Mouse (Mus musculus) stomach, embryonic 14.5 days (tissue): Measurements from ENCODE around the gene Gpsm2. TPM values are rescaled to one million over a fixed set of nuclear protein-coding genes. Genes with fewer than 3 reads are reported as not detected.
A peak's percentile ranks its signal among the peaks of the same experiment; 100 is the strongest.

Experiments
- ATAC-seq: fragments of 200-750 bp; cut with Nextera tagmentation; 2 replicates; pipeline ENCODE4 v1.8.0; 2017; ENCODE audit warnings: low read depth, moderate TSS enrichment; ENCODE audit not compliant: insufficient number of reproducible peaks, insufficient read depth, low FRiP score
- H3K27ac ChIP-seq: fragments of 300-500 bp; sonication (generic); 2 replicates; pipeline ENCODE4 v1.5.1; 2014; ENCODE audit warnings: mild to moderate bottlenecking, low read length, moderate library complexity, mixed read lengths
- H3K27me3 ChIP-seq: fragments of 300-500 bp; sonication (generic); 2 replicates; pipeline ENCODE4 v1.6.1; 2014; ENCODE audit warnings: low read length, control low read depth, mixed read lengths; ENCODE audit not compliant: control insufficient read depth, insufficient read depth
- H3K36me3 ChIP-seq: fragments of 300-500 bp; sonication (generic); 2 replicates; pipeline ENCODE4 v1.6.1; 2014; ENCODE audit warnings: mild to moderate bottlenecking, control low read depth, low read length, moderate library complexity, mixed read lengths; ENCODE audit not compliant: control insufficient read depth, insufficient read depth
- H3K4me1 ChIP-seq: fragments of 300-500 bp; sonication (generic); 2 replicates; pipeline ENCODE4 v1.6.1; 2014; ENCODE audit warnings: low read length, control low read depth, mixed read lengths; ENCODE audit not compliant: control insufficient read depth, insufficient read depth
- H3K4me2 ChIP-seq: fragments of 300-500 bp; sonication (generic); replicated peaks from 2 replicates; pipeline ENCODE4 v1.6.1; 2014; ENCODE audit warnings: low read depth, low read length, control low read depth
- H3K4me3 ChIP-seq: fragments of 300-500 bp; sonication (generic); 2 replicates; pipeline ENCODE4 v1.5.1; 2014; ENCODE audit warnings: low read depth, low read length, control low read depth
- H3K9ac ChIP-seq: fragments of 300-500 bp; sonication (generic); replicated peaks from 2 replicates; pipeline ENCODE4 v1.6.1; 2014; ENCODE audit warnings: low read depth, mild to moderate bottlenecking, control low read depth, low read length, moderate library complexity, mixed read lengths
- H3K9me3 ChIP-seq: fragments of 300-500 bp; sonication (generic); 2 replicates; pipeline ENCODE4 v1.6.1; 2016; ENCODE audit warnings: low read depth, low read length, control low read depth; ENCODE audit not compliant: control insufficient read depth
- WGBS: fragments of 180-500 bp; shearing (Covaris S2); extraction: QIAGEN DNeasy Blood & Tissue Kit; methylation state at CpG from one replicate; pipeline ENCODE4 v1.1.7; 2014; 5-methylcytosine and 5-hydroxymethylcytosine counted together
- polyA plus RNA-seq: library from polyadenylated mRNA; unstranded; fragments of >200 nt; fragmentation: Nextera tagmentation; extraction: Ambion mirVana; gene quantifications from 2 replicates; pipeline ENCODE4 v1.2.1, GENCODE M21; 2014

Gpsm2 gene
- polyA plus RNA-seq, 1 experiment from 2014 or later: 58.5 TPM

DNA sequence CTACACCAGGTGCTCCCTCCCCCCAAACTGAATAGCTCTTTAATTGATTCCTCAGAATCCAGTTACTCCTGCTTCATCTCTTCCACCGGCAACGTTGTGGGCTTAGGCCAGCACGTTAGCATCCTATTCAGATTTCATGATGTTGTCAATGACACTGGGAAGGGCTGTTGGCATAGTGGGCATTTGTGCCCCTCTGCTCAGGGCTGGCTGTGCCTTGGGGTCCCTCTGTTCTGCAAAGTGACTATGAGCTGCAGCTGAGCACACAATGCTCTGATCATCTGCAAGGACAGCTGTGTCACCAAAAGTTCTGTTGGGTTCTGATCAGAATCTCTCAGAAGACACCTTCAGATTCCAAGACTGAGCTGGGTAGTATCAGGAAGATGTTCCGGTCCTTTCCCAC lies 22.0 kb upstream of the Gpsm2 start:
- Histone ChIP-seq H3K27ac (no peak overlapping the region), H3K4me3 (no peak overlapping the region), H3K9me3 (no peaks in the 10 kb centered on the region), H3K4me2 (no peak overlapping the region), H3K9ac (no peak overlapping the region), H3K4me1 (no peaks in the 10 kb centered on the region), H3K27me3 (no peaks in the 10 kb centered on the region), H3K36me3 (no peaks in the 10 kb centered on the region)
- no peak for ATAC-seq
- WGBS: 79% methylated on average over 4 of the region's 4 CpGs

DNA sequence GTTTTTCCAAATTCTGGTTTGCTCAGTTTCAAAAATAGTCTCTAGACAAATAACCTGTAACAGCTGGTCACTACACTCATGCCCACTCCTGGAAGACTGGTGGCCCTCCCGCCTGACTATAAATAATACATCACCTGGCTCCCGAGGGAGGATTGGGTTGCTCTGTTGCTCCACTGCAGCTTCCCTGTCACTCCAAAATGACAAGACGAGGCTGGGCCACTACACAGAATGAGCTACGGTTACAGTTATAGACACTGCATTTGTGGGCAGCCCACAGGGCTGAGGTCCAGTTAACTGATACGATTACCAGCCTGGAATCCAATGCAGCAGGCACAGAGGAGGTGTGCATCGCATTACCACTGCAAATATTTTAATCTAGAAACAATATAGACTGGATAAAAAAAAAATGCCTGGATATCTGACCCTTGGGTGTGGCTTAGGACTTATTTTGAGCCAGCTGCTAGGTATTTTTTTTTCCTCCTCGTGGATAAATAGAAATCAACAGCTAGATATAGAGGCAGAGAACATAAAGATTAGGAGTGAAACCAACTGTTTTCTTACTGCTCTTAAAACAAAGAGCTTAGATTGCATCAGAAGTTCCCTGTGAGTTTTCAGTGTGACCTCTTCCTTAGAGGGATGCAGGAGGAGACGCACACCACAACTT lies 17.1 kb upstream of the Gpsm2 start, which contains the start of gene Aknad1:
Gene Aknad1 (plus strand): TSS at position 614 of the 664 bp plus-strand sequence.
- H3K9me3 ChIP-seq: no peaks in the 10 kb centered on the region
- no peak within 1 kb of the TSS for H3K4me3 ChIP-seq
- no peak within 1 kb of the TSS for H3K9ac ChIP-seq
- no peak for ATAC-seq
- no peak within 1 kb of the TSS for H3K4me2 ChIP-seq
- no peaks in the 10 kb centered on the region for H3K27me3 ChIP-seq
- H3K27ac ChIP-seq: no peak within 1 kb of the TSS
- WGBS: 60% methylated on average over 8 of the region's 8 CpGs
- no peaks in the 10 kb centered on the region for H3K36me3 ChIP-seq
- H3K4me1 ChIP-seq: no peaks in the 10 kb centered on the region

DNA sequence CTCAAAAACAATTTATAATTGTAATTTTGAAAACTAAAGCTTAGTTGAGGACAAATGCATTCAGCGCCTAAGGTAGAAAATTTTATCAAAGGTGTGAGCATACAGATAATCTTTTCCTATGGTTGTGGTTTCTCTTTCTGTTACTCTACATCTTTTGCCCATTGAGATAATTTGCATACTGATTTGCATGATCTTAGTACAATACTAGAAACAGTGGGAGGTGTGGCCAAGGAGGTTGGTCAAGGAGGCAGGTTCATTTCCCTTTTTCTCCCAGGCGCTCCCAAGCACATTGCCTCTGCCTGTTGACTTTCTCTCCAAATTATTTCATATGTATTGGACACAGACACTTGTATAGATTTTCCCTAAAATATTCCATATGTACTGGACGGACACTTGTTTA lies 15.7 kb upstream of the Gpsm2 start:
- H3K36me3 ChIP-seq: no peaks in the 10 kb centered on the region
- whole genome bisulfite sequencing: 78% methylated on average over 3 of the region's 3 CpGs
- H3K4me3 ChIP-seq: no peak overlapping the region
- no peak overlapping the region for H3K9ac ChIP-seq
- no peaks in the 10 kb centered on the region for H3K9me3 ChIP-seq
- H3K4me1 ChIP-seq: no peaks in the 10 kb centered on the region
- H3K4me2 ChIP-seq: no peak overlapping the region
- ATAC-seq: no peak
- no peaks in the 10 kb centered on the region for H3K27me3 ChIP-seq
- no peak overlapping the region for H3K27ac ChIP-seq

DNA sequence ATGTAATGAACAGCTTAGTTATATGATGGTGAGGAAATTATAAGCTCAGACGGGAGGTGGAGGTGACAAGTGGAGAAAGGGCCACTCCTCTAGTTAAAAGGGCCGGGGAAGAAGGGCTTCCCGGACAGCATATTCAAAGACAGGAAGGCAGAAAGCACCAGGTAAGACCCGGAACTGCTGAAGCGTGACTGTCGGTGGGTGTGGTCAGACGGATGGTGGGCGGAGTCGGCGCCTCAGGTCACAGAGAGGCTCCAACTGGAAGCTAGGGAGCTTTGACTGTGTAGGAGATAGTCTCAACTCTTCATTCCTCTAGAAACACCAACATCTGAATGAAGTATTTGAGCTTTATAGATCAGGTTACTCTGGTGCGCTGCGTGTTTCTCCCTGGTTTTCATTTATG lies 8.2 kb upstream of the Gpsm2 start:
- H3K9ac ChIP-seq: no peak overlapping the region
- no peaks in the 10 kb centered on the region for H3K4me1 ChIP-seq
- H3K4me3 ChIP-seq: no peak overlapping the region
- WGBS: 28% methylated on average over 12 of the region's 12 CpGs
- ATAC-seq: no peak
- H3K36me3 ChIP-seq: no peaks in the 10 kb centered on the region
- H3K4me2 ChIP-seq: 0 out of 2 replicates have a peak overlapping the region, but pooled peaks have one; percentile 3
- H3K27ac ChIP-seq: no peak overlapping the region
- H3K27me3 ChIP-seq: no peaks in the 10 kb centered on the region
- H3K9me3 ChIP-seq: no peaks in the 10 kb centered on the region

DNA sequence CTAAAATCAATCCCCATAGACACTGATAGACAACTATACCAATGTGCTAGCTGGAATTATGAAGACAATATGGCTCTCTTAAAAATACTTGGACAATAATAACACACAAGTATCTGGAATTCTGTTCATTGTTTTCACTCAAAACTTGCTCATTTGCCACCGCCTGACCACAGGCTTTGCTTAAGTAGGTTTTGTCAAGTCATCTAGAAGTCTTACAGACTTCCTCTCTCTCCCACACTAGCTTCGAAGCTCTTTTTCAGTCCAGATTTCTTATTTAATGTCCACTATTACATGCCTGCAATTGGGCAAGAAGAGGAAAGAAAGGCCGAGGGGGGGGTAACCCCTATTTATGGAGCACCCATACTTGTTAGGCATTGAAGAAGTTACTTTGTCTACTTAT lies 5.7 kb upstream of the Gpsm2 start:
- Histone ChIP-seq H3K27me3 (no peaks in the 10 kb centered on the region), H3K4me3 (no peak overlapping the region), H3K9me3 (no peaks in the 10 kb centered on the region), H3K4me1 (no peaks in the 10 kb centered on the region; the same call in 1 of the 2 replicates), H3K36me3 (no peaks in the 10 kb centered on the region), H3K9ac (no peak overlapping the region), H3K4me2 (no peak overlapping the region), H3K27ac (no peak overlapping the region)
- WGBS: 89% methylated on average over 3 of the region's 3 CpGs
- no peak for ATAC-seq

DNA sequence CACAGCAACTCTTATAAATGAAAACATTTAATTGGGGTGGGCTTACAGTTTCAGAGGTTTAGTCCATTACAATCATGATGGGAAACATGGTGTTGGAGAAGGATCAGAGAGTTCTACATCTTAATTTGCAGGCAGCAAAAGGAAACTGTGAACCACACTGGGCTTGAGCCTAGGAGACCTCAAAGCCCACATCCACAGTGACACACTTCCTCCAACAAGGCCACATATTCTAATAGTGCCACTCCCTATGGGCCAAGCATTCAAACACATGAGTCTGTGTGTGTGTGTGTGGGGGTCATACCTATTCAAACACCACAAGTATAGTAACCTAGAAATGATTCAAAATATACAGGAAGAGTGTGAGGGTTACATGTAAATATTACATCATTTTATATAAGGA lies 5.2 kb upstream of the Gpsm2 start:
- H3K4me1 ChIP-seq: no peaks in the 10 kb centered on the region; the same call in 1 of the 2 replicates
- no peak overlapping the region for H3K4me2 ChIP-seq
- ATAC-seq: no peak
- no peak overlapping the region for H3K9ac ChIP-seq
- no peak overlapping the region for H3K27ac ChIP-seq
- no peaks in the 10 kb centered on the region for H3K27me3 ChIP-seq
- H3K4me3 ChIP-seq: no peak overlapping the region
- no peaks in the 10 kb centered on the region for H3K36me3 ChIP-seq
- H3K9me3 ChIP-seq: no peaks in the 10 kb centered on the region

DNA sequence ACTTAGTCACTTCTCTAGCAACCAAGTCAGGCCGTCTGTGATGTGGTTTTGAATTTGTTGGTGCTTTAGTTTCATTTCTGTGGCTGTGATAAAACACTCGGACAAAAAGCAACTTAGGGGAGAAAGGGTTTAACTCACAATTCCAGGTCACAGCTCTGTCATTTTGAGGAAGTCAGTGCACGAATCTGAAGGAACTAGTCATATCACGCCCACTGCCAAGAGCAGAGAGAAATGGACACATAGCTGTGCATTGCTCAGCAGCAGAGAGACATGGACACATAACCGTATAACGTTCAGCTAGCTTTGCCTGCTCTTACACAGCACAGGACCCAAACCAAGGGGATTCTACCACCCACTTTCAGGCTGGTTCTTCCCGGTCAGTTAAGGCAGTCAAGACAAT lies 4.3 kb upstream of the Gpsm2 start:
- no peak for ATAC-seq
- 86% methylated on average over 7 of the region's 7 CpGs for WGBS
- Histone ChIP-seq H3K27me3 (no peaks in the 10 kb centered on the region), H3K4me1 (no peaks in the 10 kb centered on the region; the same call in 1 of the 2 replicates), H3K4me3 (no peak overlapping the region), H3K9me3 (no peaks in the 10 kb centered on the region), H3K4me2 (no peak overlapping the region), H3K27ac (no peak overlapping the region), H3K36me3 (no peaks in the 10 kb centered on the region), H3K9ac (no peak overlapping the region)

DNA sequence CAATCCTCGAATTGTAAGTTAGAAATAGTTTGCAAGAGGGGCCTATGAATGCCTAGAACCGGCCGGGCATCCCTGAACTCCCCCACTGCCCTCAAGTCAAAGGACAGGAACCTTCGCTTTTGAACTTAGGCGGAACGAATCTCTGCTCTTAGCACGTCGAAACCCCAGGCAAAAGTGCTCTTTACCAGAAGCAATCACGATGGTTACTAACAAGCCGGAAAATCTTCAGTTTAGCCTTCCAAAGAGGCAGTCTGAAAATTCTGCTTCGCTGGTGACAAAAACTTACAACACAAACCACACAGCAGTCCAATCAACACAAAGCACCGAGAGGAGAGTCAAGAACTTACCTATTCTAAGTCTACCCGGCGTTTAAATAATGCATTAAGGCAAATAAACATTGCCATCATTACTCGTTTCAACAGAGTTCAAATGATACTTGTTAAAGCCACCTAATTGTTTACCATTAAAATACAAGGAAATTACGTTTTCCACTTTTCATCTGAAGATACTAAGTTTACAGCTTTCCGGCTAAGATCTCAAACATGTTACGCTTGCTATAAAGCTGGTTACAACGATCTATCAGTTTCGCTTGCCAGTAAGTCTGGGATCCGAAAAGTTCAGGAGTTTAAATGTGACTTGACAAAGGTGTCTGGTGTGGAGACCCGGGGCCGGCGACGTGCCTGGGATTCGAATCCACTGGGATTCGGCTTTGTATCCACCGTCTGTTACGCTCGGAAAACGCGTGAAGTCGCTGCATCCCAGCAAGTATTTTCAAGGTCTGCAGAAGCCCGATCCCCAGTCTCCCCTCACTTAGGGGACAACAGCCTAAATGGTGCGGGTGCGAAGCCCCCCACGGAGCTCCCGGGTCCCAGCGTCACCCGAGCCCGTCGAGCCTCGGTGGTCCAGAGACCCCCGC lies 775 bp downstream of the Gpsm2 start:
- peaks cover 8% of the 10 kb centered on the region for H3K4me1 ChIP-seq
- ATAC-seq: no peak
- H3K27me3 ChIP-seq: no peaks in the 10 kb centered on the region
- H3K9me3 ChIP-seq: no peaks in the 10 kb centered on the region
- WGBS: under 1% methylated on average over 44 of the region's 44 CpGs
- peak overlapping the region; percentile 94 for H3K27ac ChIP-seq
- peak overlapping the region; percentile 79 for H3K9ac ChIP-seq
- peak overlapping the region; percentile 49 for H3K4me2 ChIP-seq
- H3K4me3 ChIP-seq: peak overlapping the region; percentile 74
- no peaks in the 10 kb centered on the region for H3K36me3 ChIP-seq
